Mouse (Mus musculus) embryonic fibroblast, embryonic 13.5 days (primary cell): ENCODE data around the gene Lmna.

Experiments used
- CTCF ChIP-seq: IDR thresholded peaks from 2 replicates; pipeline ENCODE4 v1.5.1; 2011; ENCODE audit warnings: mild to moderate bottlenecking, control low read depth, low read length, moderate library complexity, borderline replicate concordance; ENCODE audit not compliant: insufficient read depth
- POLR2A ChIP-seq: IDR thresholded peaks from 2 replicates; pipeline ENCODE4 v1.6.1; 2011; ENCODE audit warnings: low read depth, mild to moderate bottlenecking, control low read depth, low read length, moderate library complexity

GRCm38 (mm10) chr3:88556616-88557015 is 46.9 kb upstream of the Lmna start:
- TF ChIP-seq POLR2A = no peak
- no peak for TF ChIP-seq CTCF
